Comparison of ENCODE assay signal across 20 mouse cellular contexts in the genomic region with DNA sequence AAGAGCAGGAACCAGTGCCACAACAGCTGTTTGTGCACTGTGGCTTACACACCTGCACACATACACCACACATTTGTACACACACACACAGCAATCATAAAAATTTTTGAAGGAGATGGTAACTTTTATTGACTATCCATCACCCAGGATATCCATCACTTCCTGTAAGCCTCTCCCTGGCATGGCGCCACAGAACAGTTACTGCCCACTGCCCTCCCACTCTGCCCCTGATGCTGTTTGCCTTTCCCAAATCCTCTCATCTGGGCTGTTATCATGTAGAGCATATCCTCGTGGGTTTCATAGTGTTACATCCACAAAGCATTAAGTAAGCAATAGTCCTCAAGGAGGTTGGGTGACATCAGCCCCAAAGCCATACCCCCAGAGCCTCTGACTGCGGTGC.
A peak's percentile ranks its signal among the peaks of the same experiment; 100 is the strongest.
DNase-seq lines count a peak whose midpoint lies in the region; ATAC-seq and TF ChIP-seq lines count a peak whose summit lies in the region.
"Had no signal": no experiment of that assay in that cellular context is flagged by ENCODE, and none has a peak within 500 bp of the region (broad histone marks: within the 10 kb centered on the region; RNA-seq: fewer than 3 reads in every experiment).

No protein-coding gene starts in this region.

- H3K36me3 ChIP-seq in forebrain, embryonic 15.5 days = no peaks in the 10 kb centered on the region
- no peaks in the 10 kb centered on the region for H3K36me3 ChIP-seq in forebrain, embryonic 16.5 days (ENCODE audit: control insufficient read depth, insufficient read depth)
- no peaks in the 10 kb centered on the region for H3K36me3 ChIP-seq in hindbrain, postnatal 0 days (ENCODE audit: insufficient read depth, low read length)
- H3K36me3 ChIP-seq in hindbrain, embryonic 14.5 days (replicated peaks; ENCODE audit: control insufficient read depth, insufficient read depth) = no peaks in the 10 kb centered on the region
- no peaks in the 10 kb centered on the region for H3K36me3 ChIP-seq in midbrain, embryonic 15.5 days (replicated peaks)
- no peaks in the 10 kb centered on the region for H3K36me3 ChIP-seq in midbrain, embryonic 14.5 days (ENCODE audit: control insufficient read depth, insufficient read depth, low read length)
- H3K36me3 ChIP-seq in midbrain, postnatal 0 days (ENCODE audit: insufficient read depth, low read length) = no peaks in the 10 kb centered on the region
- H3K36me3 ChIP-seq: embryonic facial prominence, embryonic 10.5 days; heart, embryonic 12.5 days; hindbrain, embryonic 13.5 days had no signal

- no peak overlapping the region for H3K4me3 ChIP-seq in forebrain, embryonic 15.5 days
- no peak overlapping the region for H3K4me3 ChIP-seq in forebrain, embryonic 16.5 days (replicated peaks; ENCODE audit: low read length)
- H3K4me3 ChIP-seq in hindbrain, postnatal 0 days (ENCODE audit: low read length) = no peak overlapping the region
- no peak overlapping the region for H3K4me3 ChIP-seq in hindbrain, embryonic 14.5 days (replicated peaks; ENCODE audit: low read length)
- H3K4me3 ChIP-seq in midbrain, embryonic 15.5 days = no peak overlapping the region
- H3K4me3 ChIP-seq in midbrain, embryonic 14.5 days (replicated peaks; ENCODE audit: low read depth, low read length) = no peak overlapping the region
- no peak overlapping the region for H3K4me3 ChIP-seq in midbrain, postnatal 0 days (ENCODE audit: low read depth, low read length)
- H3K4me3 ChIP-seq: embryonic facial prominence, embryonic 10.5 days; heart, embryonic 12.5 days; hindbrain, embryonic 13.5 days had no signal

- no peak overlapping the region for H3K4me2 ChIP-seq in forebrain, embryonic 15.5 days (replicated peaks)
- no peak overlapping the region for H3K4me2 ChIP-seq in forebrain, embryonic 16.5 days (ENCODE audit: low read length)
- H3K4me2 ChIP-seq in hindbrain, postnatal 0 days (ENCODE audit: low read depth, low read length) = no peak overlapping the region
- H3K4me2 ChIP-seq in hindbrain, embryonic 14.5 days (replicated peaks) = no peak overlapping the region
- H3K4me2 ChIP-seq in midbrain, embryonic 15.5 days = no peak overlapping the region
- no peak overlapping the region for H3K4me2 ChIP-seq in midbrain, embryonic 14.5 days (ENCODE audit: low read length)
- no peak overlapping the region for H3K4me2 ChIP-seq in midbrain, postnatal 0 days (ENCODE audit: low read depth, low read length, poor library complexity, severe bottlenecking)
- H3K4me2 ChIP-seq: heart, embryonic 12.5 days; hindbrain, embryonic 13.5 days had no signal

- no peak for ATAC-seq in forebrain, embryonic 15.5 days (replicated peaks)
- no peak for ATAC-seq in forebrain, embryonic 16.5 days
- peak; percentile 30 for ATAC-seq in hindbrain, postnatal 0 days
- ATAC-seq in hindbrain, embryonic 14.5 days (ENCODE audit: low FRiP score) = no peak
- ATAC-seq in midbrain, embryonic 15.5 days (replicated peaks) = peak; percentile 30; the same call in 1 of the 2 replicates
- ATAC-seq in midbrain, embryonic 14.5 days (ENCODE audit: low FRiP score, low TSS enrichment) = no peak
- ATAC-seq in midbrain, postnatal 0 days (ENCODE audit: low FRiP score) = peak; percentile 47; the same call in 1 of the 2 replicates
- ATAC-seq: activated CD4-positive, CD25-positive, alpha-beta regulatory T cell, adult 4 months had no signal

- DNase-seq in hindbrain, postnatal 0 days (ENCODE audit: low spot score) = no peak
- DNase-seq in hindbrain, embryonic 14.5 days (ENCODE audit: low spot score) = no peak
- DNase-seq in midbrain, embryonic 14.5 days = no peak
- DNase-seq in midbrain, postnatal 0 days (ENCODE audit: low spot score) = no peak
- no peak for DNase-seq in thymus, postnatal 4 days
- DNase-seq: adrenal gland, postnatal 14 days; cerebellum, adult 11-12 months; cerebellum, adult 9-10 months; gastrocnemius, postnatal 14 days; heart, postnatal 36 days had no signal

- H3K27me3 ChIP-seq in forebrain, embryonic 15.5 days = no peaks in the 10 kb centered on the region
- no peaks in the 10 kb centered on the region; the same call in 1 of the 2 replicates for H3K27me3 ChIP-seq in forebrain, embryonic 16.5 days (replicated peaks; ENCODE audit: control insufficient read depth, insufficient read depth, low read length)
- H3K27me3 ChIP-seq in hindbrain, postnatal 0 days (ENCODE audit: insufficient read depth, low read length) = no peaks in the 10 kb centered on the region
- no peaks in the 10 kb centered on the region for H3K27me3 ChIP-seq in hindbrain, embryonic 14.5 days (ENCODE audit: control insufficient read depth, insufficient read depth, low read length)
- no peaks in the 10 kb centered on the region for H3K27me3 ChIP-seq in midbrain, embryonic 15.5 days (replicated peaks)
- H3K27me3 ChIP-seq in midbrain, embryonic 14.5 days (ENCODE audit: control insufficient read depth, insufficient read depth, low read length) = no peaks in the 10 kb centered on the region
- H3K27me3 ChIP-seq in midbrain, postnatal 0 days (ENCODE audit: insufficient read depth, low read length) = no peaks in the 10 kb centered on the region
- H3K27me3 ChIP-seq: CH12.LX; heart, embryonic 12.5 days; hindbrain, embryonic 13.5 days; Patski had no signal

- H3K9ac ChIP-seq in forebrain, embryonic 15.5 days (replicated peaks) = no peak overlapping the region
- H3K9ac ChIP-seq in forebrain, embryonic 16.5 days (replicated peaks; ENCODE audit: low read depth, low read length) = no peak overlapping the region
- no peak overlapping the region for H3K9ac ChIP-seq in hindbrain, postnatal 0 days (replicated peaks; ENCODE audit: low read length)
- no peak overlapping the region for H3K9ac ChIP-seq in hindbrain, embryonic 14.5 days
- no peak overlapping the region for H3K9ac ChIP-seq in midbrain, embryonic 15.5 days
- no peak overlapping the region for H3K9ac ChIP-seq in midbrain, embryonic 14.5 days (replicated peaks; ENCODE audit: low read length)
- no peak overlapping the region for H3K9ac ChIP-seq in midbrain, postnatal 0 days (replicated peaks; ENCODE audit: low read length, poor library complexity, severe bottlenecking)
- H3K9ac ChIP-seq: forebrain, postnatal 0 days; heart, embryonic 12.5 days; hindbrain, embryonic 13.5 days had no signal

- TF ChIP-seq CTCF in hindbrain, postnatal 0 days (IDR thresholded peaks at IDR 0.05; ENCODE audit: low read depth) = no peak
- TF ChIP-seq CTCF in midbrain, postnatal 0 days (IDR thresholded peaks at IDR 0.05) = no peak

- H3K27ac ChIP-seq in forebrain, embryonic 15.5 days (replicated peaks) = 0 out of 2 replicates have a peak overlapping the region, but pooled peaks have one; percentile 12
- no peak overlapping the region for H3K27ac ChIP-seq in forebrain, embryonic 16.5 days (ENCODE audit: low read length)
- H3K27ac ChIP-seq in hindbrain, postnatal 0 days = no peak overlapping the region
- no peak overlapping the region for H3K27ac ChIP-seq in hindbrain, embryonic 14.5 days
- no peak overlapping the region for H3K27ac ChIP-seq in midbrain, embryonic 15.5 days
- H3K27ac ChIP-seq in midbrain, embryonic 14.5 days (replicated peaks; ENCODE audit: low read depth, low read length) = no peak overlapping the region
- no peak overlapping the region for H3K27ac ChIP-seq in midbrain, postnatal 0 days (ENCODE audit: low read depth, low read length)
- H3K27ac ChIP-seq: embryonic facial prominence, embryonic 10.5 days; hindbrain, embryonic 13.5 days had no signal

- H3K9me3 ChIP-seq in forebrain, embryonic 15.5 days = no peaks in the 10 kb centered on the region
- H3K9me3 ChIP-seq in forebrain, embryonic 16.5 days (ENCODE audit: control insufficient read depth, low read length) = no peaks in the 10 kb centered on the region
- H3K9me3 ChIP-seq in hindbrain, postnatal 0 days (ENCODE audit: low read length) = no peaks in the 10 kb centered on the region
- no peaks in the 10 kb centered on the region for H3K9me3 ChIP-seq in hindbrain, embryonic 14.5 days (ENCODE audit: control insufficient read depth, low read length)
- H3K9me3 ChIP-seq in midbrain, embryonic 15.5 days = no peaks in the 10 kb centered on the region
- H3K9me3 ChIP-seq in midbrain, embryonic 14.5 days (ENCODE audit: control insufficient read depth, low read length) = no peaks in the 10 kb centered on the region
- H3K9me3 ChIP-seq in midbrain, postnatal 0 days (ENCODE audit: low read length) = no peaks in the 10 kb centered on the region
- H3K9me3 ChIP-seq: embryonic facial prominence, embryonic 10.5 days; heart, embryonic 12.5 days; hindbrain, embryonic 13.5 days had no signal

- no peaks in the 10 kb centered on the region for H3K4me1 ChIP-seq in forebrain, embryonic 15.5 days
- no peaks in the 10 kb centered on the region for H3K4me1 ChIP-seq in forebrain, embryonic 16.5 days (replicated peaks; ENCODE audit: control insufficient read depth, insufficient read depth, low read length)
- peaks cover 16% of the 10 kb centered on the region; the same call in 1 of the 2 replicates for H3K4me1 ChIP-seq in hindbrain, postnatal 0 days (ENCODE audit: insufficient read depth, low read length)
- peaks cover 11% of the 10 kb centered on the region; the same call in 1 of the 2 replicates for H3K4me1 ChIP-seq in hindbrain, embryonic 14.5 days (replicated peaks; ENCODE audit: control insufficient read depth, insufficient read depth, low read length)
- H3K4me1 ChIP-seq in midbrain, embryonic 15.5 days = peaks cover 11% of the 10 kb centered on the region
- no peaks in the 10 kb centered on the region for H3K4me1 ChIP-seq in midbrain, embryonic 14.5 days (ENCODE audit: control insufficient read depth, insufficient read depth, low read length)
- H3K4me1 ChIP-seq in midbrain, postnatal 0 days (ENCODE audit: insufficient read depth, low read length) = peaks cover 6% of the 10 kb centered on the region; the same call in 1 of the 2 replicates

- 80% methylated on average over 3 of the region's 3 CpGs for WGBS in forebrain, embryonic 15.5 days
- 82% methylated on average over 3 of the region's 3 CpGs for WGBS in forebrain, embryonic 16.5 days
- 64% methylated on average over 3 of the region's 3 CpGs for WGBS in hindbrain, postnatal 0 days
- 77% methylated on average over 3 of the region's 3 CpGs for WGBS in hindbrain, embryonic 14.5 days
- WGBS in midbrain, embryonic 15.5 days = 68% methylated on average over 3 of the region's 3 CpGs
- 72% methylated on average over 3 of the region's 3 CpGs for whole genome bisulfite sequencing in midbrain, embryonic 14.5 days
- WGBS in midbrain, postnatal 0 days = 65% methylated on average over 3 of the region's 3 CpGs

Comparison
In these comparisons a context has a peak if more than half of its experiments do, and no peak if none do; other contexts are left out.
1. ATAC-seq: peak in hindbrain, postnatal 0 days (single experiment), midbrain, embryonic 15.5 days (single experiment) and midbrain, postnatal 0 days (single experiment); none in forebrain, embryonic 15.5 days (single experiment), forebrain, embryonic 16.5 days (single experiment), hindbrain, embryonic 14.5 days (single experiment) and midbrain, embryonic 14.5 days (single experiment).